Mouse (Mus musculus) kidney, postnatal 25 days (tissue): ENCODE measurements at regions not wholly inside any gene's neighbourhood (a gene's known extent, or its start where the extent isn't known, plus 50 kb on each side); places are given as distances from the start of the nearest gene placed in this dataset.

Source experiments
- DNase-seq, 2 experiments: peaks; one replicate each; pipeline ENCODE4 v3.0.0; 2021; ENCODE audit warnings: mixed read lengths in 2 of 2

- DNase-seq, result no peak
These were observed 149.4 kb downstream of the Nr2f2 start for GRCm38 (mm10) chr7:70217137-70217536.

GRCm38 (mm10) chr7:70213970-70214520 is 152.5 kb downstream of the Nr2f2 start:
- DNase-seq, result no peak

DNA sequence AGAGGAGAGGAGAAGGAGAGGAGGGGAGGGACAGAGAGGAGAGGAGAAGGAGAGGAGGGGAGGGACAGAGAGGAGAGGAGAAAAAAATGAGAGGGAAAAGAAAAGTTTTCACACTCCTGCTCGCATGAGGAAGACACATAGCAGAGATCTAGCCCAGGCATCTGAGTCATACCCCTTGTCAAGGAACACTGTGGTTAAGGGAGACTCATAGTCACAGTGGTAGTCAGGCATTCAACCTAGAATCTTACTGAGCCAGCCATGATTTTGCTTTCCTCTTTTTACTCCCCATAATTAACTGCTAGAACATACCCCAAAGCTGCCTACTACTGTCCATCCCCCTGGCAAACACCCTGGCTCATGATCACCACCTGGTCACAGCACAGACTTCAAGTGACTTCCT is 160.6 kb downstream of the Nr2f2 start:
- DNase-seq, result no peak

DNA sequence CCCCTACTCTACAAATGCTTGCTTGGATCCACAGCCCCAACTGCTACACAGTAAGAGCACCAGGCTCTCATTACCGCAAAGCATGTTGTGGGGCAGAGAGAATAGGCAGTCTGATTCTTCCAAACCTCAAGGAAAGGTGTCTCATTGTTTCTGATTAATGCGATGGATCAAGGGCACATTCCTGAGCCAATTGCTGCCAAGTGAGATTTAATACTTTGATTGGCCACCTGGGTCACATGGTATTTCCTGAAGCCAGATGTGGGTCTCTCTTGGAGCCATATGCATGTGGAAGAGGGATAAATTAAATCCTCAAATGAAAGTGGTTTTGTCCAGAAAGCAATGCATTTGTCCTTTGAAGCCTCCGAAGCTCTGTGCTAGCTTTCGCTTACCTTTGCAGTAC is 166.3 kb downstream of the Nr2f2 start:
- no peak for DNase-seq

DNA sequence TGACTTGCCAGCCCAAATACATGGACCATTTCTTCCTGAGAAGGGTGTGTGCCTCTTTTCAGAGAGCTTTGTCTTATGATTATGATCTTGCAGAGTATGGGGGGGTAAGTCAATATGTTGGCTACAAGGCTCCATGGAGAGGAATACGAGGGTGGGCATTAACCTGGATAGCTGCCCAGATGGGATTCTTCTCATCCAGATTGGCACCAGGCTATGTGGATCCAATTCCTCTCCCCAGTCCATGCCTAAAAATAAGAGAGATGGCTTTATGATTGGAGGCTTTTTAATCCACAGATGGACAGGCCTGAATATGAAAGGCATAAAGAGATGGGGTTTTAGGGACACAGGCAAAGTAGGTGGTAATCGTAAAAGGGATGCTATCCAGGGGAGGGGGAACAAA is 187.6 kb downstream of the Nr2f2 start:
- no peak for DNase-seq

GRCm38 (mm10) chr7:70178006-70178405 is 188.5 kb downstream of the Nr2f2 start:
- DNase-seq, result no peak

GRCm38 (mm10) chr7:70176686-70177259 is 189.8 kb downstream of the Nr2f2 start:
- DNase-seq, result no peak

DNA sequence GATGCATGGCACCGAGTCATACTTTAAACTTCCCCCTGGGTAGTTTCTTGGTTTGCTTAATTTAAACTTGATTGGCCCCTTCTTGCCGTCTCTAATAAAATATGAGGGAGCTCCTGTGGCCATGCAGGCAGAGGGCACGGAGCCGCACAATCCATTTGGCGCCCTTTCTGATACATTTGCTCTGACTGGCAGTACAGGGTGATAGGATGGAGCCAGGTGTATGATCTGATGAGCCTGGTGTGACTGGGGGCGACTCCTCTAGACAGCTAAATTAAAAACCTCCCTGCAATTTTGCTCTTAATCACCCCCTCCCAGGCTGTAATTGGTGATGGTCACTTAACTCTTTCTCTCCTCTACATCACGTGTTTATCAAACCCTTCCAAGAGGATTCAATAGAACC is 190.4 kb downstream of the Nr2f2 start:
- no peak for DNase-seq

GRCm38 (mm10) chr7:70172431-70172830 is 194.1 kb downstream of the Nr2f2 start:
- no peak for DNase-seq

DNA sequence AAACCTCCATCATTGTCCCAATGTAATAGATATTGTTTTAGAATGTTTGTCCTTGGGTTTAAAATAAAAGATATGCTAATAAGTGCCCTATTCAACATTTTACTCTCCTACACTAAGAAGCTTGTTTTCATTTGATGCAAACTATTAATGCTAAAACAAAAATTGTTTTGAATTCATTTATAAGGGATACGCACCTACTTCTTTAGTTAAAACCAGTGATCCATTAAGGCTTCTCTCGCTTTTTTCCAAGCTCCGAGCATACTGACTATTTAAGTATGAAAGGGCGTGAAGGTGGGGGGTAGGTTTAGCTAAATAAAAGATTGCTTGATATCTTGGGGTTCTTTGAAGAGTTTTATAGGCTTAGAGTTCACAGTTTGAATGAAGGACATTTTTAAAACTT is 195.1 kb downstream of the Nr2f2 start:
- no peak for DNase-seq

DNA sequence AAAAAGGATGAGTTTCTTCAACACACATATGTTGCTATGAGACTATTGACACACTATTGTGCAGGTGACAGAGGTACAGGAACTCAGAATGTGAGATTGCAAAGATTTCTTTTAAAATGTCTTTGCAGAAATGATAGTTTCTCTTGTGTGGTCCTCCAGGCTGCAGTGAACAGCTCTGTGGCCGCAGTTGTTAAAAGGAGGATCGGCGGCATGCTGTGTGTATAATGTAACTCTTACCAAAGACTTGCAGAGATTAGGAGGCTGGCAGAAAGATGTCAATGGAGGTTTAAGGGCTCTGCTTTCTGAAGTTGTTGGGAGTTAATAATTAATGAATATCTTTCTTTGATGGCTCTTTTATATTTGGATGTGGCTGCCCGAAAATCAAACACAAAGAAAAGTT is 198.5 kb downstream of the Nr2f2 start:
- no peak for DNase-seq

GRCm38 (mm10) chr7:70166081-70166480 is 200.5 kb downstream of the Nr2f2 start:
- DNase-seq, result no peak

- DNase-seq, result no peak
These were observed 201.0 kb downstream of the Nr2f2 start for GRCm38 (mm10) chr7:70165501-70165900.

DNA sequence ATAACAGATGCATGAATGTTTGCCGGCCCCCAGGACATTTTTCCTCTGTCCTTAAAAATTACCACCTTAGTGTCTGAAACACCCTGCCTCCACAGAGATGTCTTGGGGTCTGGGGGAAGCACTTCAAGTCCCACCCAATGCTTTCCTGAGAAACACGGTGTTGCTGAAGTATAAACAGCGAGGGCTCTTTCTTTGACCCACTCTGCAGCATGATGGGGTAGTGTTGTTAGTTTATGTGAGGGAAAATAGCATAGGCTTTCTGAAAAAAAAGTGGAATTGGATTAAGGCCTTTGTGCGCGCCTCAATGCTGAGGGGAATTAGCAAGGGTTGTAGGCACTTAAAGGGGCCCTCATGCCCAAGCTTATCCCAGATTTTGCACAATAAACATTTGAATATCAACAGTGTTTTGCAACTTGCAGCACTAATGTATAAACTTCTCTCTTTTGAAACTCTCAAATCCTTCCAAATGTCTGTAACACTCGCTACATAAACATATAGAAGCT is 201.8 kb downstream of the Nr2f2 start:
- DNase-seq, result no peak

GRCm38 (mm10) chr7:70158531-70158930 is 208.0 kb downstream of the Nr2f2 start:
- no peak for DNase-seq

GRCm38 (mm10) chr7:70144726-70145271 is 221.7 kb downstream of the Nr2f2 start:
- no peak for DNase-seq

DNA sequence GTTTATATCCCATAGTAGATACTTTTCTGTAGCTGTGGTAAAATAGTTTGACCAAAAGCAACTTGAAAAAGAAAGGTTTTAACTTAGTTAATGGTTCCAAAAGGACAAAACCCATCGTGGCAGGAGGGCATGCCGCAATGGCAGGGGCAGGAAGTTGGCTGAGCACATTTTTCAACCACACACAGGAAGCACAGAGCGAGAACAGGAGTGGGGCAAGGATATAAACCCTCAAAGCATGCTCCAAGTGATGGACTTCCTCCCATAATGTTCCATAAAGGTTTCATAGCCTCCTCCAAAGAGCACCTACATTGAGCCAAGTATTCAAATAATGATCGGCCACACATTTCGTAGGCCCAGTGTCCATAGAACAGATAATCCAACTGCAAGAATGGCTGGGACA is 229.7 kb downstream of the Nr2f2 start:
- no peak for DNase-seq

- DNase-seq, result no peak
These were observed 231.1 kb downstream of the Nr2f2 start for GRCm38 (mm10) chr7:70135416-70135815.

DNA sequence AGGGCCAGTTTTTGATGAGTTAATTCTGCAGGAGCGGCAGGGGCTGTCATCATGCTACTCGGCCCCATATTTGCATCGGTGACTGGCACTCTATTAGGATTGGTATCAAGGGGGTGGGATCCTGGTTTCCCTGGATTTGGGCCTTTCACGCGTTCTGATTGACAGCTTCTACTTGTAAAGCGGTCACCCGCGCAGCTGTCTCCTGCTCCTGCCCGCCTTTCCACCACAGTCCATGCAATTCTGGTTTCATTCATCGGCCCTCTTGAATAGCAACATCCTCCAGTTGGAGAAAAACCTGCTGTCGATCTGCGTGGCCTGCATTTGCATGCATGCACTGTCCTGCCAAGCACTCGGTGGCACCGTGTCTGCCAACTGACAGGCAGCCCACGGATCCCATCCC is 236.6 kb downstream of the Nr2f2 start:
- no peak for DNase-seq

- no peak for DNase-seq
These were observed 243.7 kb downstream of the Nr2f2 start for GRCm38 (mm10) chr7:70122818-70123217.

DNA sequence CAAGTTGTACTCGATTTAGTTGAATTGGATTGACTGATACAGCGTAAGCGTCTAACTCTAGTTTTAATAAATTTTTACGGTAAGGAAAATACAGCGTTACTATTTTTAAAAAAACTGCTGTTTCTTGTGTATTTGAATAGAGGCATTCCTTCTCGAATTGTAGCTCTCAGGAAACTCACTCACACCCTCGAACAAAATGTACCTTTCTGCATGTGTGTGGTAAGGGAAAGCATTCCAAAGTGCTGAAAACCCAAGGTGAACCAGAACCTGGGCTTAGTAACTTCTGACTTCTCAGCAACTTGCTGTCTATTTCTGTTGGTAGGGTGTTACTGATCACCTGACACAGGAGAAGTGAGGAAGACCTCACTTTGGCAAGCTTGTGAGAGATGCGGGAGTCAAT is 247.0 kb downstream of the Nr2f2 start:
- no peak for DNase-seq

DNA sequence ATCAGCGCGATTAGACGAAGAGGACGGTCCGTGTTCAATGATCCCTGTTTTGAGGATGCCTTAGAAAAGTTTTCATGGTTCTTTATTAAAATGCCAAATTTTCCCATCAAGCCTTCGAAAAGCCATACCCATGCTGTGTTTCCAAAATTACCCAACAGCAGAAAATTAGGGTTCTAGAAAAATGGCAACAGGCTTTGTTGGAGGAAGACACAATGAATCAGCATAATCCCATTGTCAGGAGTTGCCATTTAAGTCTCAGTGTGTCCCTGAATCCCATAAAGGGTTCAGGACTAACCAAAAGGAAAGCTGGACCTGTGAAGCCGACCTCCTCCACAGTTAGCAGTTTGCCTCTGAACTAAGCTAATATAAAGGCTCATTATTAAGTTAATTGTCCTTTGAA is 247.6 kb downstream of the Nr2f2 start:
- no peak for DNase-seq

GRCm38 (mm10) chr7:70117930-70118922 is 248.3 kb downstream of the Nr2f2 start:
- peak in 1 of 2 experiments; percentile 3 for DNase-seq

GRCm38 (mm10) chr7:70109013-70109412 is 257.5 kb downstream of the Nr2f2 start:
- DNase-seq, result no peak
